Mouse (Mus musculus): ENCODE data around the gene Agap1. TPM values are rescaled to one million over a fixed set of nuclear protein-coding genes. Genes with fewer than 3 reads are reported as not detected.
A peak's percentile ranks its signal among the peaks of the same experiment; 100 is the strongest.

Agap1 gene
- polyA plus RNA-seq, 1 experiment from 2014 or later = 11.5 TPM

- no peak overlapping the region for H3K4me3 ChIP-seq
- H3K27ac ChIP-seq = no peak overlapping the region
- H3K9me3 ChIP-seq = no peaks in the 10 kb centered on the region
- ATAC-seq (ENCODE audit: borderline replicate concordance, extremely low read depth, low FRiP score, low TSS enrichment) = no peak
- no peak overlapping the region for H3K9ac ChIP-seq
- H3K36me3 ChIP-seq = no peaks in the 10 kb centered on the region
- H3K4me1 ChIP-seq = peaks cover 34% of the 10 kb centered on the region
- no peaks in the 10 kb centered on the region for H3K27me3 ChIP-seq
- no peak overlapping the region for H3K4me2 ChIP-seq
- WGBS = 62% methylated on average over 18 of the region's 18 CpGs
Measured at GRCm38 (mm10) chr1:89714165-89714980, 259.8 kb downstream of the Agap1 start.

- WGBS = 62% methylated on average over 2 of the region's 2 CpGs
- Histone ChIP-seq H3K27me3 (no peaks in the 10 kb centered on the region), H3K9ac (no peak overlapping the region), H3K4me2 (no peak overlapping the region), H3K4me3 (no peak overlapping the region), H3K9me3 (no peaks in the 10 kb centered on the region), H3K27ac (no peak overlapping the region), H3K36me3 (no peaks in the 10 kb centered on the region), H3K4me1 (peaks cover 24% of the 10 kb centered on the region)
- ATAC-seq (ENCODE audit: borderline replicate concordance, extremely low read depth, low FRiP score, low TSS enrichment) = no peak
Measured at GRCm38 (mm10) chr1:89716234-89716633, 261.6 kb downstream of the Agap1 start.

- Histone ChIP-seq H3K27me3 (no peaks in the 10 kb centered on the region), H3K9me3 (no peaks in the 10 kb centered on the region), H3K4me1 (peaks cover 24% of the 10 kb centered on the region), H3K27ac (no peak overlapping the region), H3K36me3 (no peaks in the 10 kb centered on the region), H3K4me3 (no peak overlapping the region), H3K4me2 (no peak overlapping the region), H3K9ac (no peak overlapping the region)
- 60% methylated on average over 4 of the region's 4 CpGs for WGBS
- ATAC-seq (ENCODE audit: borderline replicate concordance, extremely low read depth, low FRiP score, low TSS enrichment) = no peak
Measured at GRCm38 (mm10) chr1:89717100-89717499, 262.5 kb downstream of the Agap1 start.

DNA sequence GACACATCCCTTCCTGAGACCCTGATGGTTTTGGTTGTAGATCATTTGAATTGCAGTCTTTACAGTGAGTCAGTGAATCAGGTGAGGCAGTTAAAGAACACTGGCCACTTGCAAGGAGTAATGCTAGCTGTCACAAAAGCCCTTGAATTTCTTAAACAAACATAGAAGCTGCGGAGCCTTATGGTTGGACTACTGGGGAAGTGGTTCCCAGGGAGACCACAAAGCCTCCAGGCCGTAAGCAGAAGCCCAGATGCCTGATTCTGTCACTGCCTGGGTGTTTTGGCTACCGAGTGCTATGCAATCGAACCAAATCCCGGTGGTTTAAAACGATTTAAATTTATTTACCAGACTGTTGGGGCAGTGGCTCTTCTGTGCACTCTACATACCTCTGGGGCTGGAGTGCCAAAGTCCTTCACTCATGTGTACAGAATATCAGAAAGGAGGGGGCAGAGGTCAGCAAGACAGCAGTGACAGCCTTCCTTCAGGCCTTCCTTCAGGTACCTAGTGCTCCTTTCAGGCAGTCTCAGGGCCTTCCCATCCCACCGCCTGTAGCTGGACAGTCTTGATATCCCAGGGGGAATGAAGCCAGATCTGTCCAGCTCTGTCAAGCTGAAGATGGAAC lies 264.3 kb downstream of the Agap1 start:
- Histone ChIP-seq H3K9me3 (no peaks in the 10 kb centered on the region), H3K27me3 (no peaks in the 10 kb centered on the region), H3K27ac (0 out of 2 replicates have a peak overlapping the region, but pooled peaks have one; percentile 0), H3K4me1 (peaks cover 24% of the 10 kb centered on the region), H3K4me2 (no peak overlapping the region), H3K4me3 (no peak overlapping the region), H3K9ac (no peak overlapping the region), H3K36me3 (no peaks in the 10 kb centered on the region)
- peak; percentile 32; the same call in 1 of the 2 replicates for ATAC-seq (ENCODE audit: borderline replicate concordance, extremely low read depth, low FRiP score, low TSS enrichment)
- 47% methylated on average over 7 of the region's 7 CpGs for WGBS

GRCm38 (mm10) chr1:89724141-89724540 lies 269.5 kb downstream of the Agap1 start:
- ATAC-seq (ENCODE audit: borderline replicate concordance, extremely low read depth, low FRiP score, low TSS enrichment) = no peak
- WGBS = 29% methylated on average over 3 of the region's 3 CpGs
- Histone ChIP-seq H3K36me3 (peaks cover 8% of the 10 kb centered on the region), H3K4me2 (no peak overlapping the region), H3K4me3 (no peak overlapping the region), H3K27ac (no peak overlapping the region), H3K9me3 (no peaks in the 10 kb centered on the region), H3K9ac (no peak overlapping the region), H3K27me3 (no peaks in the 10 kb centered on the region), H3K4me1 (peaks cover 7% of the 10 kb centered on the region; the same call in 1 of the 2 replicates)

DNA sequence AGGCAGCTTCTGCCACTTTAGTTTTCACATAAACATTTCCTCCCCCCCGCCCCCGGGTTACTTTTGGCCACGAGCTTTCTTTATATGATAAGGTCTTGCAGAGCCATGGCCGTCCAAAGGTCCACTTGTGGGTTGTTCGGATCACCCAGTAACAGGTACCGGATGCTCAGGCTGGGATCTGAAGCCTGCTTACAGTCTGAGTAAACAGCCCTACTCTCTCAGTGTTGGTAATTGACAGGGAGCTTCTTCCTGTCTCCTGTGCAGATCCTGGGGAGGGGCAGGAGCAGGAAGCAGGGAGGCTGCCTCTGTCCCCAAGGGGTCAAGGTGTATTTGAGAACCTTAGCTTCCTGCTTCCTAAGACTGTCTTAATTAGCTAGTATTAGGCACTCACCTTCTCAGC lies 269.9 kb downstream of the Agap1 start:
- Histone ChIP-seq H3K4me3 (no peak overlapping the region), H3K9ac (no peak overlapping the region), H3K36me3 (peaks cover 8% of the 10 kb centered on the region), H3K9me3 (no peaks in the 10 kb centered on the region), H3K4me2 (no peak overlapping the region), H3K4me1 (0 out of 2 replicates have a peak, but pooled peaks cover 6% of the 10 kb centered on the region), H3K27ac (no peak overlapping the region), H3K27me3 (no peaks in the 10 kb centered on the region)
- no peak for ATAC-seq (ENCODE audit: borderline replicate concordance, extremely low read depth, low FRiP score, low TSS enrichment)
- WGBS = 44% methylated on average over 6 of the region's 6 CpGs

GRCm38 (mm10) chr1:89724957-89725356 lies 270.4 kb downstream of the Agap1 start:
- no peaks in the 10 kb centered on the region for H3K9me3 ChIP-seq
- no peak for ATAC-seq (ENCODE audit: borderline replicate concordance, extremely low read depth, low FRiP score, low TSS enrichment)
- 55% methylated on average over 9 of the region's 9 CpGs for WGBS
- H3K4me2 ChIP-seq = no peak overlapping the region
- peaks cover 8% of the 10 kb centered on the region for H3K36me3 ChIP-seq
- no peaks in the 10 kb centered on the region for H3K27me3 ChIP-seq
- H3K4me3 ChIP-seq = no peak overlapping the region
- no peak overlapping the region for H3K27ac ChIP-seq
- H3K9ac ChIP-seq = no peak overlapping the region
- H3K4me1 ChIP-seq = 0 out of 2 replicates have a peak, but pooled peaks cover 6% of the 10 kb centered on the region

GRCm38 (mm10) chr1:89728481-89728880 lies 273.9 kb downstream of the Agap1 start:
- Histone ChIP-seq H3K4me1 (0 out of 2 replicates have a peak, but pooled peaks cover 11% of the 10 kb centered on the region), H3K9ac (no peak overlapping the region), H3K36me3 (peaks cover 8% of the 10 kb centered on the region), H3K9me3 (no peaks in the 10 kb centered on the region), H3K4me2 (no peak overlapping the region), H3K4me3 (no peak overlapping the region), H3K27ac (no peak overlapping the region), H3K27me3 (no peaks in the 10 kb centered on the region)
- ATAC-seq (ENCODE audit: borderline replicate concordance, extremely low read depth, low FRiP score, low TSS enrichment) = no peak
- 94% methylated on average over 6 of the region's 6 CpGs for WGBS

- H3K36me3 ChIP-seq = peaks cover 8% of the 10 kb centered on the region
- WGBS = 75% methylated on average over 13 of the region's 13 CpGs
- H3K4me1 ChIP-seq = 0 out of 2 replicates have a peak, but pooled peaks cover 5% of the 10 kb centered on the region
- no peak overlapping the region for H3K4me2 ChIP-seq
- 0 out of 2 replicates have a peak overlapping the region, but pooled peaks have one; percentile 10 for H3K27ac ChIP-seq
- H3K9me3 ChIP-seq = no peaks in the 10 kb centered on the region
- H3K9ac ChIP-seq = no peak overlapping the region
- H3K4me3 ChIP-seq = no peak overlapping the region
- H3K27me3 ChIP-seq = no peaks in the 10 kb centered on the region
- ATAC-seq (ENCODE audit: borderline replicate concordance, extremely low read depth, low FRiP score, low TSS enrichment) = 0 out of 2 replicates have a peak, but pooled peaks have one; percentile 23
Measured at GRCm38 (mm10) chr1:89730589-89731195, 276.1 kb downstream of the Agap1 start.

GRCm38 (mm10) chr1:89734368-89734767 lies 279.8 kb downstream of the Agap1 start:
- no peak for ATAC-seq (ENCODE audit: borderline replicate concordance, extremely low read depth, low FRiP score, low TSS enrichment)
- WGBS = 76% methylated on average over 9 of the region's 9 CpGs

GRCm38 (mm10) chr1:89735146-89735545 lies 280.5 kb downstream of the Agap1 start:
- Histone ChIP-seq H3K4me2 (no peak overlapping the region), H3K9me3 (no peaks in the 10 kb centered on the region), H3K36me3 (no peaks in the 10 kb centered on the region), H3K9ac (no peak overlapping the region), H3K27me3 (no peaks in the 10 kb centered on the region), H3K27ac (no peak overlapping the region), H3K4me1 (peaks cover 8% of the 10 kb centered on the region; the same call in 1 of the 2 replicates), H3K4me3 (no peak overlapping the region)
- WGBS = 90% methylated on average over 6 of the region's 6 CpGs
- no peak for ATAC-seq (ENCODE audit: borderline replicate concordance, extremely low read depth, low FRiP score, low TSS enrichment)

More at GRCm38 (mm10) chr1:89734368-89734767, 279.8 kb downstream of the Agap1 start:
- Histone ChIP-seq H3K9ac (no peak overlapping the region), H3K36me3 (no peaks in the 10 kb centered on the region), H3K9me3 (no peaks in the 10 kb centered on the region), H3K27me3 (no peaks in the 10 kb centered on the region), H3K4me1 (0 out of 2 replicates have a peak, but pooled peaks cover 5% of the 10 kb centered on the region), H3K27ac (no peak overlapping the region), H3K4me2 (no peak overlapping the region), H3K4me3 (no peak overlapping the region)

All from lung, embryonic 15.5 days (tissue).